Mouse (Mus musculus) lung, postnatal 0 days (tissue): ENCODE results near the gene Trp53i13. TPM values are rescaled to one million over a fixed set of nuclear protein-coding genes. Genes with fewer than 3 reads are reported as not detected.

Source experiments
- ATAC-seq: fragments of 200-750 bp; cut with Nextera tagmentation; 2 replicates; pipeline ENCODE4 v1.8.0; 2017; ENCODE audit warnings: moderate library complexity
- DNase-seq: peaks from one replicate; pipeline ENCODE4 v3.0.0-alpha.2; 2016; ENCODE audit warnings: low spot score
- H3K27ac ChIP-seq: fragments of 300-500 bp; sonication (generic); 2 replicates; pipeline ENCODE4 v1.5.1; 2014; ENCODE audit warnings: antibody characterized with exemption, mild to moderate bottlenecking, low read length, mixed read lengths
- H3K27me3 ChIP-seq: fragments of 300-500 bp; sonication (generic); replicated peaks from 2 replicates; pipeline ENCODE4 v1.6.1; 2014; ENCODE audit warnings: low read length, mixed read lengths; ENCODE audit not compliant: insufficient read depth
- H3K36me3 ChIP-seq: fragments of 300-500 bp; sonication (generic); 2 replicates; pipeline ENCODE4 v1.6.1; 2014; ENCODE audit warnings: low read length, mixed read lengths; ENCODE audit not compliant: insufficient read depth
- H3K4me1 ChIP-seq: fragments of 300-500 bp; sonication (generic); 2 replicates; pipeline ENCODE4 v1.6.1; 2014; ENCODE audit warnings: antibody characterized with exemption, low read depth, low read length, mixed read lengths; ENCODE audit not compliant: insufficient read depth
- H3K4me2 ChIP-seq: fragments of 300-500 bp; sonication (generic); replicated peaks from 2 replicates; pipeline ENCODE4 v1.6.1; 2014; ENCODE audit warnings: low read depth, mild to moderate bottlenecking, low read length, moderate library complexity, mixed read lengths
- H3K4me3 ChIP-seq: fragments of 300-500 bp; sonication (generic); 2 replicates; pipeline ENCODE4 v1.5.1; 2014; ENCODE audit warnings: low read depth, low read length
- H3K9ac ChIP-seq: fragments of 300-500 bp; sonication (generic); replicated peaks from 2 replicates; pipeline ENCODE4 v1.6.1; 2014; ENCODE audit warnings: low read depth, mild to moderate bottlenecking
- H3K9me3 ChIP-seq: fragments of 300-500 bp; sonication (generic); 2 replicates; pipeline ENCODE4 v1.6.1; 2016; ENCODE audit warnings: low read length, mixed read lengths
- CTCF ChIP-seq: IDR thresholded peaks from 2 replicates; pipeline ENCODE4 v1.5.1; 2016; ENCODE audit warnings: antibody characterized with exemption, mild to moderate bottlenecking
- EP300 ChIP-seq: IDR thresholded peaks from 2 replicates; pipeline ENCODE4 v1.6.1; 2016; ENCODE audit warnings: antibody characterized with exemption, mild to moderate bottlenecking, control low read depth
- WGBS: fragments of 180-500 bp; shearing (Covaris S2); extraction: QIAGEN DNeasy Blood & Tissue Kit; methylation state at CpG from one replicate; pipeline ENCODE4 v1.1.7; 2014; 5-methylcytosine and 5-hydroxymethylcytosine counted together
- polyA plus RNA-seq: library from polyadenylated mRNA; unstranded; fragments of >200 nt; fragmentation: Nextera tagmentation; extraction: Ambion mirVana; gene quantifications from 2 replicates; pipeline ENCODE4 v1.2.1, GENCODE M21; 2015

Gene Trp53i13
- polyA plus RNA-seq, 1 experiment from 2014 or later, result 32.9 TPM

GRCm38 (mm10) chr11:77467157-77467556 is 48.6 kb downstream of the Trp53i13 start:
- H3K27ac ChIP-seq, result no peak overlapping the region
- no peaks in the 10 kb centered on the region for H3K36me3 ChIP-seq
- peak; percentile 62 for ATAC-seq
- H3K4me3 ChIP-seq, result no peak overlapping the region
- TF ChIP-seq CTCF, result peak; percentile 71
- TF ChIP-seq EP300, result no peak
- no peak overlapping the region for H3K9ac ChIP-seq
- peak overlapping the region; percentile 22; the same call in 1 of the 2 replicates for H3K4me2 ChIP-seq
- peaks cover 22% of the 10 kb centered on the region; the same call in 1 of the 2 replicates for H3K27me3 ChIP-seq
- H3K4me1 ChIP-seq, result peaks cover 2% of the 10 kb centered on the region; the same call in 1 of the 2 replicates
- peak; percentile 70 for DNase-seq
- no peaks in the 10 kb centered on the region for H3K9me3 ChIP-seq
- 6% methylated on average over 24 of the region's 25 CpGs for WGBS

- no peaks in the 10 kb centered on the region for H3K9me3 ChIP-seq
- peaks cover 22% of the 10 kb centered on the region; the same call in 1 of the 2 replicates for H3K27me3 ChIP-seq
- 34% methylated on average over 9 of the region's 9 CpGs for WGBS
- no peak overlapping the region for H3K27ac ChIP-seq
- H3K9ac ChIP-seq, result no peak overlapping the region
- DNase-seq, result no peak
- H3K4me1 ChIP-seq, result peaks cover 6% of the 10 kb centered on the region; the same call in 1 of the 2 replicates
- no peak for ATAC-seq
- no peaks in the 10 kb centered on the region for H3K36me3 ChIP-seq
- H3K4me2 ChIP-seq, result no peak overlapping the region
- H3K4me3 ChIP-seq, result no peak overlapping the region
- TF ChIP-seq EP300 (no peak), CTCF (no peak)
Observed at GRCm38 (mm10) chr11:77466544-77466943, 49.2 kb downstream of the Trp53i13 start.

GRCm38 (mm10) chr11:77465111-77465510 is 50.7 kb downstream of the Trp53i13 start:
- no peak overlapping the region for H3K27ac ChIP-seq
- TF ChIP-seq CTCF (no peak), EP300 (no peak)
- H3K27me3 ChIP-seq, result peaks cover 27% of the 10 kb centered on the region; the same call in 1 of the 2 replicates

GRCm38 (mm10) chr11:77464684-77465083 is 51.1 kb downstream of the Trp53i13 start:
- Histone ChIP-seq H3K36me3 (no peaks in the 10 kb centered on the region), H3K27me3 (peaks cover 27% of the 10 kb centered on the region; the same call in 1 of the 2 replicates), H3K27ac (no peak overlapping the region), H3K9ac (no peak overlapping the region), H3K9me3 (no peaks in the 10 kb centered on the region), H3K4me2 (no peak overlapping the region), H3K4me1 (peaks cover 6% of the 10 kb centered on the region; the same call in 1 of the 2 replicates), H3K4me3 (no peak overlapping the region)
- peak; percentile 69 for DNase-seq
- ATAC-seq, result peak; percentile 26; the same call in 1 of the 2 replicates
- no peak for TF ChIP-seq EP300
- TF ChIP-seq CTCF, result no peak
- 29% methylated on average over 4 of the region's 4 CpGs for WGBS

More at GRCm38 (mm10) chr11:77465111-77465510, 50.7 kb downstream of the Trp53i13 start:
- H3K4me3 ChIP-seq, result no peak overlapping the region
- no peak for DNase-seq
- no peaks in the 10 kb centered on the region for H3K9me3 ChIP-seq
- H3K4me1 ChIP-seq, result peaks cover 6% of the 10 kb centered on the region; the same call in 1 of the 2 replicates
- H3K9ac ChIP-seq, result no peak overlapping the region
- WGBS, result 75% methylated on average over 3 of the region's 3 CpGs
- H3K36me3 ChIP-seq, result no peaks in the 10 kb centered on the region
- ATAC-seq, result no peak
- no peak overlapping the region for H3K4me2 ChIP-seq

- Histone ChIP-seq H3K4me3 (no peak overlapping the region), H3K27me3 (peaks cover 27% of the 10 kb centered on the region; the same call in 1 of the 2 replicates), H3K4me2 (no peak overlapping the region)
Observed at GRCm38 (mm10) chr11:77463786-77464185, 52.0 kb downstream of the Trp53i13 start.

GRCm38 (mm10) chr11:77463101-77463445 is 52.7 kb downstream of the Trp53i13 start:
- Histone ChIP-seq H3K4me3 (peak overlapping the region; percentile 51; the same call in 1 of the 2 replicates), H3K4me1 (peaks cover 6% of the 10 kb centered on the region; the same call in 1 of the 2 replicates), H3K9ac (no peak overlapping the region), H3K4me2 (peak overlapping the region; percentile 86), H3K9me3 (no peaks in the 10 kb centered on the region), H3K27ac (no peak overlapping the region), H3K27me3 (peaks cover 27% of the 10 kb centered on the region; the same call in 1 of the 2 replicates), H3K36me3 (no peaks in the 10 kb centered on the region)
- ATAC-seq (no peak), DNase-seq (no peak)
- WGBS, result 49% methylated on average over 8 of the region's 8 CpGs
- TF ChIP-seq CTCF (no peak), EP300 (no peak)

More at GRCm38 (mm10) chr11:77463786-77464185, 52.0 kb downstream of the Trp53i13 start:
- Histone ChIP-seq H3K27ac (no peak overlapping the region), H3K9ac (no peak overlapping the region), H3K36me3 (no peaks in the 10 kb centered on the region), H3K9me3 (no peaks in the 10 kb centered on the region), H3K4me1 (peaks cover 6% of the 10 kb centered on the region; the same call in 1 of the 2 replicates)
- no peak for TF ChIP-seq CTCF
- TF ChIP-seq EP300, result no peak
- no peak for ATAC-seq
- DNase-seq, result no peak
- 67% methylated on average over 10 of the region's 10 CpGs for WGBS
